Mouse (Mus musculus): ENCODE data around the gene Rnf10. TPM values are rescaled to one million over a fixed set of nuclear protein-coding genes. Genes with fewer than 3 reads are reported as not detected.

The Rnf10 gene
- polyA plus RNA-seq, 1 experiment from 2014 or later: 121 TPM

DNA sequence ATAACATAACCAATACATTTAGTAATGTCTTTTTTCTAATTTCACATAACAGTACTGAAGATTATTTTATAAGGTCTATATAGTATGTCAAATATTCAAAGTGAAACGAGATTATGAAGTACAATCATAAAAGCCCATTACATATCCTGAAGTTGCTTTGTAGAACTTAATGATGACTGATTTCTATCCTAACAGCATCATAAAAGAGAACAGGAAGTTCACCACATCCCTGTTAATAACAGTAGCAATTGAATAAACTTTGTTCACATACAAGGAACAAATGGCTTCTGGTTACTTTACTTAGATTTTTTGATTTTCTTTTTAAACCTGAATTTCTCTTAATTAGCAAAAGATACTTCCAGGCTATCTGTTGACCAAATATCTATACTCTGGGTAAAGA is 10.8 kb downstream of the Rnf10 start:
- WGBS: 73% methylated on average over 1 of the region's 1 CpGs
- Histone ChIP-seq H3K4me1 (peaks cover 26% of the 10 kb centered on the region), H3K9ac (no peak overlapping the region), H3K27ac (replicated peaks) (no peak overlapping the region), H3K9me3 (no peaks in the 10 kb centered on the region), H3K36me3 (peaks cover 62% of the 10 kb centered on the region), H3K27me3 (replicated peaks) (no peaks in the 10 kb centered on the region), H3K4me3 (no peak overlapping the region), H3K4me2 (peak overlapping the region; percentile 42)
- ATAC-seq (ENCODE audit: extremely low read depth, insufficient number of reproducible peaks, low FRiP score, low TSS enrichment): no peak

DNA sequence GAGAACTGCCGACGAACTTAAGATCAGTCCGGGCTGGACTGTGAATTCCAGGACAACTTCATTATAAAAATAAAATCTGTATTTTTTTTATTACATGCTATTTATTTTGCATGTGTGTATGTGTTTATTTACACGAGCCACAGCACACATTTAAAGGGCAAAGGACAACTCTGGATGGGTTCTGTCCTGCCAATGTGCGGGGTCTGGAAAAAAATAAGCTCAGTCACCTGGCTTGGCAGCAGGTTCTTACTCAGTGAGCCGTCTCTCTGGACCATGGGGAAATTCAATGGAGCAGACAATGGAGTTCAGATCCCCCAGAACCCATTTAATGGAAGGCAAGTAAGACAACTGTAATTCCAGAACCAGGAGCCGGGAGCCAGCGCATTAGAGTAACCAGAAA is 11.6 kb downstream of the Rnf10 start:
- Histone ChIP-seq H3K27me3 (replicated peaks) (no peaks in the 10 kb centered on the region), H3K4me2 (peak overlapping the region; percentile 8; the same call in 1 of the 2 replicates), H3K4me1 (peaks cover 19% of the 10 kb centered on the region), H3K4me3 (no peak overlapping the region), H3K36me3 (peaks cover 62% of the 10 kb centered on the region), H3K9me3 (no peaks in the 10 kb centered on the region), H3K27ac (replicated peaks) (no peak overlapping the region), H3K9ac (no peak overlapping the region)
- ATAC-seq (ENCODE audit: extremely low read depth, insufficient number of reproducible peaks, low FRiP score, low TSS enrichment): no peak
- WGBS: 89% methylated on average over 8 of the region's 8 CpGs

DNA sequence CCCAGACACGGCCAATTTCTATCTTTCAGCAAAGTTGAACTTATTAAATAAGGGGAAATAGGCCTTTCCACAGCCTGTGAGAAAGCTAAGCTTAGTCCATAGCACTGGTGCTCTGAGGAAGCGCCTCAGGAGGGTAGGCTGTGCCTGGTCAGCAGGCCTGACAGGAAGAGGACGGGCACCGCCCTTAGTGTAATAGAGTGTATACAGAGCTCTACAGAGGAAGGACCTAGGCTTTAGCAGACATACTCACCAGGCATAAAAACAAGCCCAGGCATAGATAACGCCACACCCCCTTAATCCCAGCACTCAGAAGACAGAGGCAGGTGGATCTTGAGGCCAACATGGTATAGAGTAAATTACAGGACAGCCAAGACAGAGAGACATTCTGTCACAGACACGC is 12.3 kb downstream of the Rnf10 start:
- Histone ChIP-seq H3K9me3 (no peaks in the 10 kb centered on the region), H3K4me3 (no peak overlapping the region), H3K36me3 (peaks cover 70% of the 10 kb centered on the region), H3K4me2 (no peak overlapping the region; the same call in 1 of the 2 replicates), H3K4me1 (peaks cover 12% of the 10 kb centered on the region), H3K9ac (no peak overlapping the region), H3K27ac (replicated peaks) (no peak overlapping the region), H3K27me3 (replicated peaks) (no peaks in the 10 kb centered on the region)
- no peak for ATAC-seq (ENCODE audit: extremely low read depth, insufficient number of reproducible peaks, low FRiP score, low TSS enrichment)
- WGBS: 82% methylated on average over 6 of the region's 6 CpGs

DNA sequence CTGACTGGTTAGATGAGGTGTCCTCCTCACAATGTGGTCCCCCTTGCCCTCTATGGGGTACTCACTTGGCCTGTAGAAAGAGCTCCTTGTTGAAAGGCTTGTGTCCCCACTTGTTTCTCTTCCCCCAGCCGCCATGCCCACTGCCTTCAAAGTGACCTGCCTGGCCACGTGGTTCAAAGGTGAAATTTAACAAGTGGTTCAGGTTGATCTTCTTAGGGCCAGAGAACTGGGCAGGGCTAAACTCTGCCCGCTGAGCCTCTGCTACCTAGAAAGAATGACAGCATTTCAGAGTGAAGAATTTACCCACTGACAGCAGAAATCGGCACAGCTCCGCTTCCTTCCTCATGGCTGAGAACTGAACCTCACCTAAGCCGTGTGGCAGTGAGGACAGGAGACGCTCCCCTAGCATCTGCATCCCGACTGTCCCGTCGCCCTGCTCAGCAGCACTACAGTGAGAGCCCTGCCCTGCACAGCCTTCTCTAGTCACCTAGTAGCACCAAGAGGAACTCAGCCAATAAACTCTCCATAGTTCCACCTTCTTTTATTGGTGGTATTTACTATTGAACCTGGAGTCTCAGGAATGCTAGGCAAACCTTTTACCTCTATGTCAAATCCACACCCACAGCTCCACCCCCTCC is 15.7 kb downstream of the Rnf10 start:
- no peak for ATAC-seq (ENCODE audit: extremely low read depth, insufficient number of reproducible peaks, low FRiP score, low TSS enrichment)
- Histone ChIP-seq H3K9me3 (no peaks in the 10 kb centered on the region), H3K27ac (replicated peaks) (no peak overlapping the region), H3K9ac (no peak overlapping the region), H3K4me1 (no peaks in the 10 kb centered on the region), H3K36me3 (peaks cover 61% of the 10 kb centered on the region), H3K27me3 (replicated peaks) (no peaks in the 10 kb centered on the region), H3K4me2 (no peak overlapping the region), H3K4me3 (no peak overlapping the region)
- WGBS: 89% methylated on average over 10 of the region's 10 CpGs

DNA sequence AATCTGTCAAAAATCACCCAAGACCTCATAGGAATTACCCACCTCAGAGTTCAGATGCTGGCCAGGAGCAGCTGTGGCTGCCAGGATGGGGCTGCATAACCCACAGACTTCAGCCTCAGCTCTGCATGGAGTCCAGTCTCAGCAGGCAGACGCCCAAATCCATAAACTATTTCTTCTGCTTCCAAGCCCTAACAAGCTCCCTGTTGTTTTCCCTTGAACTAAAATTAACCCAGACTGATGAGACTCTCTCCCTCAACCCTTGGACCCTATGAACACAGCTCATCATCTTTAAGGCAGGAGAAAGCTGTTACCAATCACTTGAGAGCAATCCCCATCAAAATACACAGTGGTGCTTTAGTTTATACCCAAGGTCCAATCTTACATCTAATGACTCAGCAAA is 17.2 kb downstream of the Rnf10 start:
- Histone ChIP-seq H3K27ac (replicated peaks) (no peak overlapping the region), H3K9me3 (no peaks in the 10 kb centered on the region), H3K4me3 (no peak overlapping the region), H3K9ac (no peak overlapping the region), H3K36me3 (peaks cover 73% of the 10 kb centered on the region), H3K27me3 (replicated peaks) (no peaks in the 10 kb centered on the region), H3K4me1 (no peaks in the 10 kb centered on the region), H3K4me2 (no peak overlapping the region)
- 86% methylated on average over 1 of the region's 1 CpGs for WGBS
- ATAC-seq (ENCODE audit: extremely low read depth, insufficient number of reproducible peaks, low FRiP score, low TSS enrichment): no peak

DNA sequence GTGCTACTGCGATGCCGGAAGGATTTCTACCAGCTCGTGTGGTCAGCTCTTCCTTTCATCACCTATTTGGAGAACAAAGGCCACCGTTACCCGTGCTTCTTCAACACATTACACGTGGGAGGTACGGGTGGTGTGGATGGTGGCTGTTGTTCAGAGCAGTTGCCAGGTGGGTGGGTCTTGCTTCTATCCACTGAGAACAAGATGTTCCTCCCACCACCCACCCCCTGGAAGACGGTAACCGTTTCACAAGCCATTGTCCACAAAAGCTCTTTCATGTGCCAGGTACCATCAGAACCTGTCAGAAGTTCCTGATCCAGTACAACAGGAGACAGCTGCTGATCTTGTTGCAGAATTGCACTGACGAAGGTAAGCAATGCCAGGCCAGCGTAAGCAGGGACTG is 32.5 kb downstream of the Rnf10 start:
- no peak for ATAC-seq (ENCODE audit: extremely low read depth, insufficient number of reproducible peaks, low FRiP score, low TSS enrichment)
- no peak overlapping the region for H3K4me3 ChIP-seq
- WGBS: 78% methylated on average over 11 of the region's 11 CpGs
- no peaks in the 10 kb centered on the region for H3K9me3 ChIP-seq
- peaks cover 56% of the 10 kb centered on the region for H3K36me3 ChIP-seq
- H3K4me1 ChIP-seq: peaks cover 13% of the 10 kb centered on the region
- H3K9ac ChIP-seq: no peak overlapping the region
- H3K27ac ChIP-seq (replicated peaks): no peak overlapping the region
- no peaks in the 10 kb centered on the region for H3K27me3 ChIP-seq (replicated peaks)
- no peak overlapping the region for H3K4me2 ChIP-seq

DNA sequence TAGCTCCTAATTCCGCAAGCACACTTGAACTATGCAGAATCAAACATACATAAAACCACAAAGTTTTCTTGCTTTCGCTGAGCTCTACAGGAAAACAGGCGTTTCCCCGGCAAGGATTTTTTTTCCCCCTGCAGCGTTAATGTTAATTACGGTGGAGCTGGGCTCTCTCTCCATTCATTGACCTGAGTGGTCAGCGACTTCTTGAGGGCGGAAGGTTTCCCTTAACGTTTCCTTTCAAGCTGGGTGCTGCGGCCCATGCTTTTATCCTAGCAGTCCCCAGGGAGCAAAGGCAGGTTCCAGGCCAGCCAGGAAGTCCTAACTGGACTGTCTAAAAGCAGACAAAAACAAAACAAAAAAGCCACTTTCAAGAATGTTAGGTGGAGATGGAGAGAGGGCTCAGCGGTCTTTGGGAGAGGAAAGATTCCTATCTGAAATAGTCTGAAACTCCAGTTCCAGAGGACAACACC is 33.9 kb downstream of the Rnf10 start:
- Histone ChIP-seq H3K4me1 (peaks cover 13% of the 10 kb centered on the region), H3K27me3 (replicated peaks) (peaks cover 11% of the 10 kb centered on the region), H3K4me2 (peak overlapping the region; percentile 95), H3K9me3 (no peaks in the 10 kb centered on the region), H3K36me3 (peaks cover 42% of the 10 kb centered on the region), H3K9ac (peak overlapping the region; percentile 91), H3K4me3 (peak overlapping the region; percentile 90), H3K27ac (replicated peaks) (no peak overlapping the region)
- WGBS: 7% methylated on average over 11 of the region's 11 CpGs
- no peak for ATAC-seq (ENCODE audit: extremely low read depth, insufficient number of reproducible peaks, low FRiP score, low TSS enrichment)

DNA sequence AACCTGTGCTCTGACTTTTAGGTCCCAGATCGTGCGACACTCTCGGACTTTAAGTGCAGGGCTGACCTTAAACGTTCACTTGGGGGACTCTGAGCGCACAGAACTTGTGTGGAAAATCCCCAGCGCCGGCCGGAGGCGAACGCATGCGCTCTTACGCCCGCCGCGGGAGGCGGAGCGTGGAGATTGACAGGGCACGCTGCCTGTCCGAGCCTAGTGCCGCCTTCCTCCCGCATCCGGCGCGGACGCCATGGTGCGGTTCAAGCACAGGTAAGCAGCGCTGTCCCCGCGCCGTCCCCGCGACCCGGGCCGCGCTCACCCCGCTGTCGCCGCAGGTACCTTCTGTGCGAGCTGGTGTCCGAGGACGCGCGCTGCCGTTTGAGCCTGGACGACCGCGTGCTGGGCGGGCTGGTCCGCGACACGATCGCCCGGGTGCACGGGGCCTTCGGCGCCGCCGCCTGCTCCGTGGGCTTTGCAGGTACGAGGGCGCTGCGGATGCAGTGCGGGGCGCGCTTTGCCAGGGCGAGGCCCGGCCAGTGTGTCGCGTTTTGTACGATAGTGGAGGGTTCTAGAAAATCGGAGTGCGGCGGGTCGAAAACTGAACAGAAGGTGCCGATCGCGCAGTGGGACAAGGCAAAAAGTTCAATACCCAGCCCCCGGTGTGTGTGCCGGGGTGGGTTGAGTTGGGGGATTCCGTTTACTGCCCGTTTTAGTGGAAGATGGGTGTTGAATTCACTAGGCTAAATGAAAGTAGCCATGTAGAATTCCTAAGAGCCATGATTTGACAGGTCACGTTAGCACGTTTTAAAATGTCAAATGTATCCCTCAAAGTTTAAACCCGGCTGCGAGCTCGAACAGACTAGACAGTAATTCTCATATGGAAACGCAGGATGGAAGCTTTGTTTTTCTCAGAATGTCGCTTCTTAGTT is 34.6 kb downstream of the Rnf10 start:
- Histone ChIP-seq H3K9me3 (no peaks in the 10 kb centered on the region), H3K27ac (replicated peaks) (peak overlapping the region; percentile 77), H3K9ac (peak overlapping the region; percentile 91), H3K4me1 (peaks cover 13% of the 10 kb centered on the region), H3K4me3 (peak overlapping the region; percentile 90), H3K27me3 (replicated peaks) (peaks cover 17% of the 10 kb centered on the region), H3K4me2 (peak overlapping the region; percentile 95), H3K36me3 (peaks cover 35% of the 10 kb centered on the region)
- WGBS: under 1% methylated on average over 88 of the region's 88 CpGs
- ATAC-seq (ENCODE audit: extremely low read depth, insufficient number of reproducible peaks, low FRiP score, low TSS enrichment): peak; percentile 84

DNA sequence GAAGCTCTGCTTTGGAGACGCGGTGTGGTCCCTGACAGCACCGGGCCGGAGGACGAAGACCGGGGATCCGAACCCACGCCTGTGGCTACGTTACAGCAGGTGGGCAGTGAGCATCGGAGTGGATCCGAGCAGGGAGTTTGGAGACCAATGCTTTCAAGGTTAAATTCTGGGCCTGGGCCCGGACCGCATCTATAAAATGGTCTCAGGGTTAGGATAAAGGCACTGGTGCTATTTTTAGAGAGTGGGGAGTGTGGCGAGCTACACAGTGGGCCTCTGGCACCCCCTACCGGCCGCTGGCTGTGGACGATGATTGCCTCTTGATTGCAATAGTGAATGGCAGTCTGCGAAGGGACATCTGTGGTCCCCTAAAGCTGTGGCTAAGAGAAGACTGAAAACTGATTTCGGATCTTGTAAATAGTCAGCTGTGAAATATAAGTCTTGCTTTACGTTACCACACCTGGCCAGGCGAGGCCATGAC is 36.9 kb downstream of the Rnf10 start, which contains the start of gene Pop5:
TSS of gene Pop5 (plus strand) at position 51 of the 478 bp plus-strand sequence.
- Histone ChIP-seq H3K4me1 (peaks cover 22% of the 10 kb centered on the region), H3K4me3 (peak within 1 kb of the TSS; percentile 64), H3K9me3 (no peaks in the 10 kb centered on the region), H3K4me2 (peak within 1 kb of the TSS; percentile 90), H3K36me3 (peaks cover 13% of the 10 kb centered on the region), H3K27ac (replicated peaks) (no peak within 1 kb of the TSS), H3K9ac (peak within 1 kb of the TSS; percentile 82), H3K27me3 (replicated peaks) (peaks cover 29% of the 10 kb centered on the region)
- no peak for ATAC-seq (ENCODE audit: extremely low read depth, insufficient number of reproducible peaks, low FRiP score, low TSS enrichment)
- 1% methylated on average over 21 of the region's 21 CpGs for WGBS

DNA sequence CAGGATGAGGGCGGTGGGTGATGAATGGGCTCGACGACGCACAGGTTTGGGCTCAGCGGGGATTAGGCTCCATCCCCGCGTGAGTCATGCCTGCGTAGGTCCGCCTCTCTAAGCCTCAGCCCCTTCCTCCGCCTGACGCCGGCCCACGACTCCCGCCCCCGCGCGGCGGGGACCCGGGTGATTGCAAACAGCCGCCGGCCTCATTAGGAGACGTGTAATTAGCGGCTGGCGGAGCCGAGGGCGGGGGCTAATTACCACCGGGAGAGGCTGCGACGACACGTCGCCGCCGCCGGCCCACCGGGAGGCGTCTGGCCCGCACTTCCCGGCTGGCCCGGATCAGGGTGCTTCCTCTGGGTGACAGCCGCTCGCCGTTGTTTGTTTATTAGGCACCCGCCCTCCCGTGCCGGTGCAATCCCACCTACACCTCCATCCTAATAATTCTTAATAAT is 37.4 kb downstream of the Rnf10 start:
- ATAC-seq (ENCODE audit: extremely low read depth, insufficient number of reproducible peaks, low FRiP score, low TSS enrichment): no peak; the same call in 1 of the 2 replicates
- H3K36me3 ChIP-seq: peaks cover 8% of the 10 kb centered on the region
- peaks cover 24% of the 10 kb centered on the region for H3K4me1 ChIP-seq
- no peak overlapping the region for H3K27ac ChIP-seq (replicated peaks)
- no peaks in the 10 kb centered on the region for H3K9me3 ChIP-seq
- peak overlapping the region; percentile 82 for H3K9ac ChIP-seq
- H3K27me3 ChIP-seq (replicated peaks): peaks cover 29% of the 10 kb centered on the region
- peak overlapping the region; percentile 90 for H3K4me2 ChIP-seq
- under 1% methylated on average over 45 of the region's 45 CpGs for WGBS
- H3K4me3 ChIP-seq: peak overlapping the region; percentile 64

DNA sequence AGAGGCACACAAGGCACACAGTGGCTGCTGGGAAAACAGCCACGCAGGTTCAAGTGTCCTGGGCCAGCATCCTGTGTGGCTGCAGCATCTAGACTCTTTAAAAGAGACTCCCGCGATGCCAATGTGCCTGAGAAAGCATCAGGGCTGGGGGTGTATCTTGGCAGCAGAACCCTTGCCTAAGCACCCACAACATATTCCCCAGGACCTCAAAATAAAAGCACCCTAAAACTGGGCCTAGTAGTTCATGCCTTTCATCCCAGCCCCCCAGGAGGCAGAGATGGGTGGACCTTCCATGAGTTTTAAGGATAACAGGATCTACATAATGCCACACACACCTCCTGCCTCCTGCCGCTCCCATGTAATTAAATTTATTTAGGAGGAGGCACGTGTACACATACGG is 38.2 kb downstream of the Rnf10 start:
- 0 out of 2 replicates have a peak overlapping the region, but pooled peaks have one; percentile 64 for H3K4me3 ChIP-seq
- no peaks in the 10 kb centered on the region for H3K9me3 ChIP-seq
- 66% methylated on average over 6 of the region's 6 CpGs for WGBS
- H3K4me2 ChIP-seq: no peak overlapping the region
- no peak overlapping the region for H3K27ac ChIP-seq (replicated peaks)
- peaks cover 29% of the 10 kb centered on the region for H3K27me3 ChIP-seq (replicated peaks)
- no peak overlapping the region for H3K9ac ChIP-seq
- no peak for ATAC-seq (ENCODE audit: extremely low read depth, insufficient number of reproducible peaks, low FRiP score, low TSS enrichment)
- H3K4me1 ChIP-seq: peaks cover 24% of the 10 kb centered on the region
- no peaks in the 10 kb centered on the region for H3K36me3 ChIP-seq
